ENCODE assay signal across 8 mouse cellular contexts in genomic region chr5:37893639-37894550, GRCm38 (mm10).
A peak's percentile ranks its signal among the peaks of the same experiment; 100 is the strongest.
DNase-seq lines count a peak whose midpoint lies in the region; ATAC-seq and TF ChIP-seq lines count a peak whose summit lies in the region.

No protein-coding gene starts in this region.

- peak overlapping the region; percentile 35; the same call in 1 of the 2 replicates for H3K9ac ChIP-seq in forebrain, embryonic 14.5 days (ENCODE audit: low read length)
- H3K9ac ChIP-seq in intestine, embryonic 16.5 days (ENCODE audit: low read depth, low read length), result peak overlapping the region; percentile 32; the same call in 1 of the 2 replicates
- H3K9ac ChIP-seq in neural tube, embryonic 13.5 days, result peak overlapping the region; percentile 50

- H3K4me1 ChIP-seq in kidney, adult 2 months (ENCODE audit: control insufficient read depth, insufficient read depth, low read length), result no peaks in the 10 kb centered on the region
- H3K4me1 ChIP-seq in forebrain, embryonic 14.5 days (ENCODE audit: control insufficient read depth, insufficient read depth, low read length), result peaks cover 10% of the 10 kb centered on the region
- H3K4me1 ChIP-seq in intestine, embryonic 16.5 days (ENCODE audit: control insufficient read depth, insufficient read depth, low read length), result peaks cover 15% of the 10 kb centered on the region
- H3K4me1 ChIP-seq in neural tube, embryonic 13.5 days (replicated peaks), result peaks cover 56% of the 10 kb centered on the region

- intact Hi-C loops in left cerebral cortex, postnatal 4 days (cut with DNase I), result no loop called here

- peak; percentile 67 for DNase-seq in kidney, postnatal 10 days
- DNase-seq in kidney, adult 2 months, result no peak
- DNase-seq in forebrain, embryonic 14.5 days (ENCODE audit: low spot score), result peak; percentile 54
- no peak for DNase-seq in left cerebral cortex, postnatal 4 days
- DNase-seq in frontal cortex, postnatal 10 days (ENCODE audit: low spot score in 2 of 2), result no peak
- DNase-seq in left cerebral cortex, adult 11 months (ENCODE audit: low spot score), result no peak

- H3K36me3 ChIP-seq in kidney, adult 2 months (ENCODE audit: control insufficient read depth, insufficient read depth, low read length), result no peaks in the 10 kb centered on the region
- no peaks in the 10 kb centered on the region for H3K36me3 ChIP-seq in forebrain, embryonic 14.5 days (ENCODE audit: control insufficient read depth, insufficient read depth, low read length)
- H3K36me3 ChIP-seq in intestine, embryonic 16.5 days (ENCODE audit: control insufficient read depth, insufficient read depth, low read length), result no peaks in the 10 kb centered on the region
- H3K36me3 ChIP-seq in neural tube, embryonic 13.5 days, result no peaks in the 10 kb centered on the region

- no peak overlapping the region for H3K27ac ChIP-seq in kidney, adult 2 months (ENCODE audit: insufficient read depth, low read depth, low read length)
- H3K27ac ChIP-seq in forebrain, embryonic 14.5 days (ENCODE audit: low read depth, low read length), result no peak overlapping the region
- H3K27ac ChIP-seq in intestine, embryonic 16.5 days (ENCODE audit: low read length), result no peak overlapping the region
- H3K27ac ChIP-seq in neural tube, embryonic 13.5 days (replicated peaks), result 0 out of 2 replicates have a peak overlapping the region, but pooled peaks have one; percentile 42

- no peaks in the 10 kb centered on the region for H3K27me3 ChIP-seq in kidney, adult 2 months (replicated peaks; ENCODE audit: control insufficient read depth, insufficient read depth, low read length)
- peaks cover 78% of the 10 kb centered on the region for H3K27me3 ChIP-seq in forebrain, embryonic 14.5 days (replicated peaks; ENCODE audit: control insufficient read depth, insufficient read depth, low read length)
- H3K27me3 ChIP-seq in intestine, embryonic 16.5 days (replicated peaks; ENCODE audit: control insufficient read depth, insufficient read depth, low read length), result peaks cover 42% of the 10 kb centered on the region
- H3K27me3 ChIP-seq in neural tube, embryonic 13.5 days, result peaks cover 91% of the 10 kb centered on the region

- 9% methylated on average over 36 of the region's 36 CpGs for whole genome bisulfite sequencing in kidney, adult 2 months
- 2% methylated on average over 36 of the region's 36 CpGs for WGBS in forebrain, embryonic 14.5 days
- WGBS in intestine, embryonic 16.5 days, result 4% methylated on average over 36 of the region's 36 CpGs
- WGBS in neural tube, embryonic 13.5 days, result 5% methylated on average over 36 of the region's 36 CpGs

- peak; percentile 14; the same call in 1 of the 2 replicates for ATAC-seq in forebrain, embryonic 14.5 days
- ATAC-seq in intestine, embryonic 16.5 days, result peak; percentile 85
- ATAC-seq in neural tube, embryonic 13.5 days (ENCODE audit: low read depth), result peak; percentile 45

- no peak for TF ChIP-seq POLR2A in kidney, adult 2 months (IDR thresholded peaks at IDR 0.05; ENCODE audit: low read depth, low read length)

- H3K4me2 ChIP-seq in forebrain, embryonic 14.5 days (ENCODE audit: low read length), result peak overlapping the region; percentile 43
- peak overlapping the region; percentile 47 for H3K4me2 ChIP-seq in intestine, embryonic 16.5 days (ENCODE audit: low read depth, low read length)
- H3K4me2 ChIP-seq in neural tube, embryonic 13.5 days, result peak overlapping the region; percentile 55

- H3K4me3 ChIP-seq in kidney, adult 2 months (ENCODE audit: insufficient read depth, low read depth, low read length), result no peak overlapping the region
- peak overlapping the region; percentile 9; the same call in 1 of the 2 replicates for H3K4me3 ChIP-seq in forebrain, embryonic 14.5 days (ENCODE audit: low read depth, low read length)
- H3K4me3 ChIP-seq in intestine, embryonic 16.5 days (ENCODE audit: low read length), result peak overlapping the region; percentile 28
- peak overlapping the region; percentile 25 for H3K4me3 ChIP-seq in neural tube, embryonic 13.5 days

- no peak for TF ChIP-seq CTCF in kidney, adult 2 months (conservative IDR thresholded peaks at IDR 0.05; ENCODE audit: insufficient read depth, insufficient read length, low read depth, low read length)

- no peaks in the 10 kb centered on the region for H3K9me3 ChIP-seq in forebrain, embryonic 14.5 days (replicated peaks; ENCODE audit: control insufficient read depth, low read length)
- H3K9me3 ChIP-seq in intestine, embryonic 16.5 days (ENCODE audit: control insufficient read depth, low read length), result no peaks in the 10 kb centered on the region
- H3K9me3 ChIP-seq in neural tube, embryonic 13.5 days, result no peaks in the 10 kb centered on the region

Comparison
In these comparisons a context has a peak if more than half of its experiments do, and no peak if none do; other contexts are left out.
1. DNase-seq: peak in kidney, postnatal 10 days (single experiment) and forebrain, embryonic 14.5 days (single experiment); none in kidney, adult 2 months (single experiment), left cerebral cortex, postnatal 4 days (single experiment), frontal cortex, postnatal 10 days (0 of 2) and left cerebral cortex, adult 11 months (single experiment).
2. ATAC-seq: peak in every context shown above with its lines; median percentile 85 in intestine, embryonic 16.5 days; 45 in neural tube, embryonic 13.5 days; 14 in forebrain, embryonic 14.5 days.
3. Peak in every context shown above with its lines, with median percentiles within 50 percentile points of each other: H3K4me2 ChIP-seq and H3K9ac ChIP-seq.